Mouse (Mus musculus) midbrain, embryonic 13.5 days (tissue): ENCODE data around the gene Smoc1. TPM values are rescaled to one million over a fixed set of nuclear protein-coding genes. Genes with fewer than 3 reads are reported as not detected.

Source experiments
- ATAC-seq: fragments of 200-750 bp; cut with Nextera tagmentation; 2 replicates; pipeline ENCODE4 v1.8.0; 2017; ENCODE audit warnings: mild to moderate bottlenecking, moderate TSS enrichment, moderate library complexity
- H3K27ac ChIP-seq: fragments of 300-500 bp; sonication (generic); 2 replicates; pipeline ENCODE4 v1.5.1; 2015; ENCODE audit warnings: inconsistent platforms, mild to moderate bottlenecking, moderate library complexity
- H3K27me3 ChIP-seq: fragments of 300-500 bp; sonication (generic); 2 replicates; pipeline ENCODE4 v1.6.1; 2015; ENCODE audit warnings: mild to moderate bottlenecking, inconsistent platforms
- H3K36me3 ChIP-seq: fragments of 300-500 bp; sonication (generic); 2 replicates; pipeline ENCODE4 v1.6.1; 2015; ENCODE audit warnings: mild to moderate bottlenecking, inconsistent platforms
- H3K4me1 ChIP-seq: fragments of 300-500 bp; sonication (generic); replicated peaks from 2 replicates; pipeline ENCODE4 v1.6.1; 2015; ENCODE audit warnings: inconsistent platforms
- H3K4me2 ChIP-seq: fragments of 300-500 bp; sonication (generic); replicated peaks from 2 replicates; pipeline ENCODE4 v1.6.1; 2015; ENCODE audit warnings: moderate library complexity, mild to moderate bottlenecking, inconsistent platforms
- H3K4me3 ChIP-seq: fragments of 300-500 bp; sonication (generic); replicated peaks from 2 replicates; pipeline ENCODE4 v1.5.1; 2015; ENCODE audit warnings: mild to moderate bottlenecking, inconsistent platforms
- H3K9ac ChIP-seq: fragments of 300-500 bp; sonication (generic); replicated peaks from 2 replicates; pipeline ENCODE4 v1.6.1; 2015; ENCODE audit warnings: mild to moderate bottlenecking, inconsistent platforms
- H3K9me3 ChIP-seq: fragments of 300-500 bp; sonication (generic); 2 replicates; pipeline ENCODE4 v1.6.1; 2016; ENCODE audit warnings: mild to moderate bottlenecking, inconsistent platforms
- WGBS: fragments of 180-500 bp; shearing (Covaris S2); methylation state at CpG from one replicate; pipeline ENCODE4 v1.1.7; 2015; 5-methylcytosine and 5-hydroxymethylcytosine counted together
- polyA plus RNA-seq: library from polyadenylated mRNA; unstranded; fragments of >200 nt; fragmentation: Nextera tagmentation; extraction: Ambion mirVana; gene quantifications from 2 replicates; pipeline ENCODE4 v1.2.1, GENCODE M21; 2015

The Smoc1 gene
- polyA plus RNA-seq, 1 experiment from 2014 or later, result 20.3 TPM

DNA sequence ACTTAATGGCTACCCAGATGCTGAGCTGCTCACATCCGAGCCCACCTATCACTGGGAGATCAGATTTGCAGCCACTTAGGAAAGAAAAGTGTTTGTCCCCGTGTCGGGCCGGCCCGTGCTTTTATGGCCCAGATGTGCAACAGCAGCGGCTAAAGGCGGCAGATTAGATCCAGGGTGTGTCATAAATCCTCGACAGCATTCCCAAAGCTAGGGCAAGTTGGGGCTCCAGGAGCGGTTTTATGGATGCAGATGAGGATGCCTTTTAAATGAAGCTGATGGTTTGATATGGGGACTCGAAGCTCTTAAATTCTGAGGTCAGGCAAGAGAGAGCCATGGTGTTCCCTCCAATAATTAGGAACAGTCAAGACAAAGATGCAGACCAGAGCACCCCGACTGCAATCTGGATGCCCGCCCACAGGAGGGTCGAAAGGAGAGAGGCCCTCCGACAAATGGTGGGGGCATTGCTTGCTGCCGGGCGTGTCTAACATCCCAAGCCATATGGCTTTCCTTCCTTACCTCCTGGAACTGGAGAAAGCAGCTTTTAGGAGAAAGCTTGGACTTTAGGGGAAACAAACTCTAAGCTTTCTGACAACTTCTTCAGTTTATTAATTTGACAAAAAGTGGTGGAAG, 1.8 kb downstream of the Smoc1 start:
- no peaks in the 10 kb centered on the region for H3K9me3 ChIP-seq
- ATAC-seq, result no peak
- no peaks in the 10 kb centered on the region for H3K36me3 ChIP-seq
- peaks cover 43% of the 10 kb centered on the region for H3K4me1 ChIP-seq
- H3K27ac ChIP-seq, result no peak overlapping the region
- 0 out of 2 replicates have a peak overlapping the region, but pooled peaks have one; percentile 8 for H3K9ac ChIP-seq
- H3K4me3 ChIP-seq, result peak overlapping the region; percentile 73
- peak overlapping the region; percentile 94 for H3K4me2 ChIP-seq
- 52% methylated on average over 16 of the region's 16 CpGs for WGBS
- H3K27me3 ChIP-seq, result peaks cover 29% of the 10 kb centered on the region

GRCm38 (mm10) chr12:81029731-81030130, 3.1 kb downstream of the Smoc1 start:
- Histone ChIP-seq H3K4me1 (peaks cover 52% of the 10 kb centered on the region), H3K9me3 (no peaks in the 10 kb centered on the region), H3K4me3 (no peak overlapping the region), H3K9ac (no peak overlapping the region), H3K36me3 (no peaks in the 10 kb centered on the region), H3K4me2 (peak overlapping the region; percentile 20; the same call in 1 of the 2 replicates), H3K27me3 (peaks cover 25% of the 10 kb centered on the region), H3K27ac (no peak overlapping the region)
- ATAC-seq, result no peak
- WGBS, result 42% methylated on average over 4 of the region's 4 CpGs

- no peaks in the 10 kb centered on the region for H3K9me3 ChIP-seq
- H3K4me3 ChIP-seq, result no peak overlapping the region
- H3K27ac ChIP-seq, result no peak overlapping the region
- H3K27me3 ChIP-seq, result peaks cover 12% of the 10 kb centered on the region
- 93% methylated on average over 7 of the region's 7 CpGs for WGBS
- no peak overlapping the region for H3K4me2 ChIP-seq
- H3K9ac ChIP-seq, result no peak overlapping the region
- ATAC-seq, result no peak
- H3K4me1 ChIP-seq, result peaks cover 49% of the 10 kb centered on the region
- H3K36me3 ChIP-seq, result no peaks in the 10 kb centered on the region
These were observed 5.0 kb downstream of the Smoc1 start for GRCm38 (mm10) chr12:81031579-81031978.

DNA sequence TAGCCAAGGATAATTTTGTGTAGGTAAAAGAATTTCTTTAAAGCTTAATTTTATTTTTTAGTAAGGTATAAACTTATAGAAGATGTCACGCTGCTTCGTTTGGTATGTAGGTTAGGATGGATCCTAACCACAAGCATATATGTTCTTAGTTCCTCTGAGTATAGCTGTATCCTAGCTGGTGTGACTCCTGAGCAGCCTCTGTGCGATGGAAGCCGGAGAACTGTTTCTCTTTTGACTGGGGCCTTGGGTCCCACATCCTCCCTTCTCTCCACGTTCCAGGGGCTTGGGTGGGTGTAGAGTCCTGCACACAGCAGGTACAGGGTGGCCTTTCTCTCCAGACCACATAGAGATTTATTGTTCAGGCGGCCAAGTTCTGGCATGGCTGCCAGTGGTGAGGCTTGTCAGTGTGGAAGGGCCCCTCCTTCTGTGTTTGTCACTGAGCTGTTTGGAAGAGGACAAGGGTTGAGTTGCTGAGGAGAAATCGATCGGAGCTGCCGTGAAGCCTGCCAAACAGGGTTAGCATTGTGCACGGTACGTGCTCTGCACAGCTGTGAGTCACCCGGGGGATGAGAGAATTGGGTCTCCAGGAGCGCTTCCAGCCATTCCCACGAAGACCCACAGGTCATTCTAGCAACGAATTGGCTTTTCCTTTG, 6.9 kb downstream of the Smoc1 start:
- Histone ChIP-seq H3K36me3 (no peaks in the 10 kb centered on the region), H3K4me3 (no peak overlapping the region), H3K4me2 (peak overlapping the region; percentile 19), H3K4me1 (peaks cover 32% of the 10 kb centered on the region), H3K27ac (peak overlapping the region; percentile 76), H3K9ac (no peak overlapping the region), H3K9me3 (no peaks in the 10 kb centered on the region), H3K27me3 (peaks cover 2% of the 10 kb centered on the region; the same call in 1 of the 2 replicates)
- ATAC-seq, result peak; percentile 92
- WGBS, result 51% methylated on average over 15 of the region's 15 CpGs

- no peaks in the 10 kb centered on the region for H3K27me3 ChIP-seq
- 83% methylated on average over 4 of the region's 4 CpGs for WGBS
- no peak overlapping the region for H3K4me3 ChIP-seq
- no peak overlapping the region for H3K9ac ChIP-seq
- peak overlapping the region; percentile 76 for H3K27ac ChIP-seq
- ATAC-seq, result peak; percentile 48; the same call in 1 of the 2 replicates
- no peaks in the 10 kb centered on the region for H3K36me3 ChIP-seq
- H3K9me3 ChIP-seq, result no peaks in the 10 kb centered on the region
- H3K4me2 ChIP-seq, result peak overlapping the region; percentile 19
- H3K4me1 ChIP-seq, result peaks cover 30% of the 10 kb centered on the region
These were observed 7.4 kb downstream of the Smoc1 start for GRCm38 (mm10) chr12:81034042-81034417.

DNA sequence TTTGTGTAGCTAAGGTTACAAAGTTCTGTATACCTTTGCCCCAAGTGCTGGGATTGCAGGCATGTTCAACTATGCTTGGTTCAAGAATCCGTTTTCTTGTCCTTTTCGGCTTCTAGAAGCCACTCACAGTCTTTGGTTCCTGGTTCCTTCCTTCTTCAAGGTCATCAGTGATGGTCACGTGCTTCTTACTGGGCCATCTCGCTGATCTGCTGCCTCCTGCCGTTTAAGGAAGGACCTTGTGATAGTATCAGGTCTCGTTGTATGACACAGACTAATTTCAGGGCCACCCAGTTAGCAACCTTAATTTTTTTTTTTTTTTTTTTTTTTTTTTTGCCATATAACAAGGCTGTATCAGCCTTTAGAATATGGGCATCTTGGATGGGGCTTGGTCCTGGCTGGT, 9.2 kb downstream of the Smoc1 start:
- peaks cover 21% of the 10 kb centered on the region for H3K4me1 ChIP-seq
- no peak overlapping the region for H3K9ac ChIP-seq
- H3K4me3 ChIP-seq, result no peak overlapping the region
- 89% methylated on average over 6 of the region's 6 CpGs for WGBS
- H3K36me3 ChIP-seq, result no peaks in the 10 kb centered on the region
- H3K4me2 ChIP-seq, result no peak overlapping the region
- H3K27ac ChIP-seq, result no peak overlapping the region
- no peaks in the 10 kb centered on the region for H3K27me3 ChIP-seq
- H3K9me3 ChIP-seq, result no peaks in the 10 kb centered on the region
- ATAC-seq, result no peak

DNA sequence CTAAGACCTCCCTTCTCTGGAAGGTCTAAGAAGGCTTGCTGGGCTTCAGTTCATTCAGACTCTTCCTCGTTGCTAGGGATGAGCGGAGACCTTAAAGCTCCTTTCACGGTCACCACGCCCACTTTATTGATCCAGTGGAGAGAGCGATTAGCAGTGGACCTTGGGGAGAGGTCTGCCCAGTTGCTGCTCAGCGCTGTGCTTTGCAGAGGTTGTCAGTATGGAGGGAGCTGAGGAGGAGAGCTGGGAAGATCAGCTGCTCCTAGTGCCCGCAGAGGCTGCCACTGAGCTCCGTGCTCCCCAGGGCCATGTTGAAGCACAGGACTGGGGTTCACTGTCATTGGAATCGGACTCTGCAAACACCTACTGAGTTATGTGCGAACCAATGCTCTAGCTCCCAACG, 17.0 kb downstream of the Smoc1 start:
- peaks cover 13% of the 10 kb centered on the region for H3K4me1 ChIP-seq
- H3K36me3 ChIP-seq, result no peaks in the 10 kb centered on the region
- 22% methylated on average over 11 of the region's 11 CpGs for WGBS
- ATAC-seq, result peak; percentile 53; the same call in 1 of the 2 replicates
- peak overlapping the region; percentile 65; the same call in 1 of the 2 replicates for H3K27ac ChIP-seq
- no peaks in the 10 kb centered on the region for H3K27me3 ChIP-seq
- H3K9ac ChIP-seq, result 0 out of 2 replicates have a peak overlapping the region, but pooled peaks have one; percentile 32
- H3K4me2 ChIP-seq, result peak overlapping the region; percentile 41
- H3K4me3 ChIP-seq, result peak overlapping the region; percentile 20
- no peaks in the 10 kb centered on the region for H3K9me3 ChIP-seq

DNA sequence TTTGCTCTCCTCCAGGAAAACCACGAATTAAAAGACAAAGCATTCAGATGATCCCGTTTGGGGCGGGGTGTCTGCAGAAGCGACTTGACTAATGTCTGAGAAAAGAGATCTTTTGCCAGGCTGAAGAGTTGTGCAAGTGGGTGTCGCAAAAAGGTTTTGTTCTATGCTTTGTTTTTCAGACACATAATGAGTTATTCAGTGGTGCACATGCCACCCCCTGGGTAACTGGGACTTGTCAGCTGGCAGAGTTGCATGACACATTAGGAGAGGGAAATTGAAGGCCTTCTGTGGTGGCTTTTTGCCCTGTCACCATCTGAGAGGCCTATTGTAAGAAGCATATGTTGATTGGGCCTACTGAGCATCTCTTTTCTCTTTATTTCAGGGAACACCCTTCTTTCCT, 20.3 kb downstream of the Smoc1 start:
- ATAC-seq, result no peak
- H3K27me3 ChIP-seq, result no peaks in the 10 kb centered on the region
- WGBS, result 82% methylated on average over 5 of the region's 5 CpGs

DNA sequence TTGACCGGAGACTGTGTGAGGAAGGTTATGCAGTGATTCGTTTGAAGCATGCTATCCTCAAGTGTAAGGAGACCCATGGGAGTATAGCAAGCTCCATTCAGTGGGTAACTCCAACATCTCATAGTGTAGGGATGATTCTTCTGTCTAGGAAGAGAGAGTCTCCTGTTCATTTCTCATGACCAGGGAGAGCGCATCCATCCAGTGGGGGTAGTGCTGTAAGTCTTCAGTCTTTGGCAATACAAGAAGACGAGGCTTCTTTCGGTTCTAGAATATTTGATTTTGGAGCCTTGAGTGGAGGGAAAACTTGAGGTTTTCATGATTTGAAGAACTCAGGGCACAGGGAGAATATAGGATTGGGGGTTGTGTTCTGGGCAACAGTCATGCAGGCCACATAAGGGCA, 23.1 kb downstream of the Smoc1 start:
- Histone ChIP-seq H3K9ac (no peak overlapping the region), H3K27ac (no peak overlapping the region), H3K4me3 (no peak overlapping the region), H3K4me1 (peaks cover under 1% of the 10 kb centered on the region), H3K36me3 (no peaks in the 10 kb centered on the region), H3K9me3 (no peaks in the 10 kb centered on the region), H3K27me3 (no peaks in the 10 kb centered on the region), H3K4me2 (no peak overlapping the region)
- ATAC-seq, result no peak
- 95% methylated on average over 5 of the region's 5 CpGs for WGBS

More for the DNA sequence above, 20.3 kb downstream of the Smoc1 start:
- H3K36me3 ChIP-seq, result no peaks in the 10 kb centered on the region
- no peak overlapping the region for H3K27ac ChIP-seq
- H3K4me1 ChIP-seq, result peaks cover 13% of the 10 kb centered on the region
- H3K4me2 ChIP-seq, result no peak overlapping the region
- no peaks in the 10 kb centered on the region for H3K9me3 ChIP-seq
- no peak overlapping the region for H3K9ac ChIP-seq
- H3K4me3 ChIP-seq, result no peak overlapping the region

- Histone ChIP-seq H3K9me3 (no peaks in the 10 kb centered on the region), H3K36me3 (no peaks in the 10 kb centered on the region), H3K4me3 (no peak overlapping the region), H3K9ac (no peak overlapping the region), H3K27me3 (no peaks in the 10 kb centered on the region), H3K4me2 (0 out of 2 replicates have a peak overlapping the region, but pooled peaks have one; percentile 2), H3K27ac (peak overlapping the region; percentile 66), H3K4me1 (peaks cover 15% of the 10 kb centered on the region)
- 39% methylated on average over 11 of the region's 11 CpGs for WGBS
- ATAC-seq, result peak; percentile 93
These were observed 28.5 kb downstream of the Smoc1 start for GRCm38 (mm10) chr12:81055000-81055705.

GRCm38 (mm10) chr12:81055811-81056210, 29.2 kb downstream of the Smoc1 start:
- no peak overlapping the region for H3K27ac ChIP-seq
- no peak overlapping the region for H3K9ac ChIP-seq
- ATAC-seq, result no peak
- no peaks in the 10 kb centered on the region for H3K27me3 ChIP-seq
- H3K4me3 ChIP-seq, result no peak overlapping the region
- H3K4me1 ChIP-seq, result peaks cover 15% of the 10 kb centered on the region
- H3K4me2 ChIP-seq, result no peak overlapping the region
- H3K36me3 ChIP-seq, result no peaks in the 10 kb centered on the region
- 87% methylated on average over 2 of the region's 2 CpGs for WGBS
- H3K9me3 ChIP-seq, result no peaks in the 10 kb centered on the region

DNA sequence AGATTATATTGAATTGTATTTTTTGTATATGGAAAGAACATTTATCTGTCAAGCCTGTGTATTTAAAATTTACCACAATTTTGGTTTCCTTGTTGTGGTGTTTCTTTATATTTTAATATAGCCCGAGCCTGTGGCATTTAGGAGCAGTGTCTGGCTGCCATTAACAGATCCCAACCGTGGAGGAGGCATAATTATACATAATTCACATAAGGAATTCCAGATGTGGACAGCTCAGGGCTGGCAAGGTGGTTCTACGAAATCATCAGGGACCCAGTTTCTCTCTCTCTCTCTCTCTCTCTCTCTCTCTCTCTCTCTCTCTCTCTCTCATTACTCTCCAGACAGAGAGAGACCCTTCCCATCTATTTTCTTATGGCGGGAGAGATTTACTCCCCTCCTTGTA, 31.0 kb downstream of the Smoc1 start:
- no peaks in the 10 kb centered on the region for H3K9me3 ChIP-seq
- ATAC-seq, result no peak
- peaks cover 18% of the 10 kb centered on the region for H3K4me1 ChIP-seq
- no peak overlapping the region for H3K27ac ChIP-seq
- no peak overlapping the region for H3K4me2 ChIP-seq
- no peaks in the 10 kb centered on the region for H3K36me3 ChIP-seq
- H3K9ac ChIP-seq, result no peak overlapping the region
- H3K27me3 ChIP-seq, result no peaks in the 10 kb centered on the region
- no peak overlapping the region for H3K4me3 ChIP-seq
- WGBS, result 76% methylated on average over 4 of the region's 4 CpGs
